Mouse (Mus musculus) WW6 (cell line): ENCODE data around the gene Ttll11.

Experiments
- DNase-seq: peaks from one replicate; pipeline ENCODE4 v3.0.0-alpha.2; 2013; ENCODE audit warnings: low read depth, low spot score

The Ttll11 gene

DNA sequence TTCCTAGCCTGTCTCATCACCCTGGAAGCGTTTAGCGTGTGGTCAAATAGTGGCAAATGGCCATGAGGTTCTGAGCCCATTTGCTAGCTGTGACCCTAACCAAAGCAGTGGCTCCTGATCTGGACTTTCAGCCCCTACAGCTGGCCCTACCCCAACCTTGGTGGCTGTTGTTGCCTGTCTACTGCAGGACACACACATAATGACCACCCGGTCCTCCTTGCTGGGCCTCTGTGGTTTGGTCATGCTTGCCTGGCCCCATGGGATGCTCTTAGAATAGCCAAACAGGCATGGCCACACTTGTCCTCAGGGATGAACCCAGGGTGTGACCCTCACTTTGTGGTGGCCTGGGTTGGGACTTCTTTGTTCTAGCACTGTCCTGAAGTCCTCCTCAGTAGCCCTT is 80.0 kb downstream of the Ttll11 start:
- no peak for DNase-seq

DNA sequence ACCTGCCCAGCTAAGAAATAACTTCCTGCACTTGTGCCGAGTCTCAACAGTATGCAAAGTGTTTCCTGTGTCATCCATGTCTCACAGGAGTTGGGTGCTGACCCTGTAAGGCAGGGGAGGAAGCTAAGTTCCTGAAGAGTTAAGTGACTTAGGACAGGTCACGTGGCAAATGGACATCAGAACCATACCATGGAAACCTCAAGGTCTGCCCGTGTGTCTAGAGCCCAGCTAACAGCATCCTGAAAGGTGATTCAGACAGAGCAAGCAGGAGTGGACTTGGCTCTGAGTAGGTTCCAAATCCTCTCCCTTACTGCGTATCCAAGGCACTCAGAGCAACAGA is 80.6 kb downstream of the Ttll11 start:
- DNase-seq, result no peak

- no peak for DNase-seq
These were observed 81.1 kb downstream of the Ttll11 start for GRCm38 (mm10) chr2:35898425-35899134.

DNA sequence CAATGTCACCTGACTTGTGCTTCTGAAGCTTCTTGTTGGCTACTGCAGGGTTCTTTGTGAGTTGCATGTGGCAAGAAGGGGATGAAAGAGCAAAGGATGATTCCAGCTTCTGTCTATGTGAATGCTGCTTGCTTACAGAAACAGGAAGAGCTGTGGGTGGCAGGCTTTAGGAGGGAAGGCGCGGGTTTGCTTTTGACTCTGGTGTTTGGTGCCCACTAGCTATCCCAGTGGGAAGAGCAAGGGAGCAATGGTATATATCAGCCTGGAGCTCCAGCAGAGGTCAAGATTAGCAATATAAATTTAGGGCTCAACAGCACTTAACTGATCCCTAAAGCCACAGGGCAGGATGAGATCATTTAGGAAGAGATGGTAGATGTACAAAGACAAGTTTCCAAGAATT is 82.6 kb downstream of the Ttll11 start:
- DNase-seq, result no peak

DNA sequence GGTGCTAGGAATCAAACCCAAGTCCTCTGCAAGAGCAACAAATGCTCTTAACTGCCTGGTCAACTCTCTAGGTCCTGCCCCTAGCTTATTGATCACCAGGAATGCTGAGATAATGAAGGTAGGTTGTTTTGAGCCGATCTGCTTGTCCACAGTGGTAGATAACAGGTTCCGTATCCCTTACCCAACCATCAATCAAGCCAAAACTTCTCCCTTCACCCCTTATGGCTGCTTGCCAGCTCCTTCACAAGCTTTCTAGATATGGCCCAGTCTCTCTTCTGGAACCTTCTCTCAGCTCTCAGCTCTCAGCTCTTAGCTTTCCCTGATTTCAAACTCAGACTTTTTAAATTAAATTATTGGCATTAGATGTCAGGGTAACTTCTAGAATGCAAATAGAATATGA is 85.2 kb downstream of the Ttll11 start:
- no peak for DNase-seq

DNA sequence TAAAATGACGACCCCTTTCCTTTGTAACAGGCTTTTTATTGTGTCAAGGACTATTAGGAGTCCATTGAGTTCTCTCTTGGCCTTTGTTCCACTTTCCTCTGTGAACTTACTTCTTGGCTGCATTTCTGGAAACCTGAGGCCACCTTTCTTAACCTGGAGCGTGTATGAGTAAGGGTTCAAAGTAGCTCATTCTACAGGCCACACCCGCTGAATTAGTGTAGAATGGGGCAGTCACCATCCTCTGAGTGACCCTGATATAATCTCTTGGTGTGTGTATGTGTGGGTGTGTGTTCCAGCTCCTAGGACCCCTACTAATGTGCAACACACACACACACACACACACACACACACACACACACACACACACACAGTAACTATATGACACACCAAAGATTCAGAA is 89.1 kb downstream of the Ttll11 start:
- DNase-seq, result no peak

DNA sequence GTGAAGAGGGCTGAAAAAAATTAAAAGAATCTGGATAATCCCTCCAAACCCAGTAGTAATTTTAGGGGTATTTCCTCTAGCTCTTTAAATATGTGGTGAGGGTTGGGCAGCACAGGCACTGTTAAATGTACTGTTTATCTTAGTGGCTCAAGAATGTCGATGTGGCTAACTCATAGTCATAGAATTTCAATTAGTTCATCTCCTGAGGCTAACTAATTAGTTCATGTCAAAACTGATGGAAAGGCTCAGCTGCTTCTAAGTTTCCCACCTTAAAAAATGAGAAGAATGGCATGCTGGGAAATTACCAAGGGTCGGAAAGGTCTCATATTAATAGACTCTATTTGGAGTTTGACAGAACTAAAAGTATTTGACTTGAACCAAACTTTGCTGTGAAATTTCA is 89.9 kb downstream of the Ttll11 start:
- no peak for DNase-seq

- DNase-seq, result no peak
These were observed 95.4 kb downstream of the Ttll11 start for GRCm38 (mm10) chr2:35884296-35884695.

- no peak for DNase-seq
These were observed 97.3 kb downstream of the Ttll11 start for GRCm38 (mm10) chr2:35882336-35882987.

GRCm38 (mm10) chr2:35881896-35882295 is 97.8 kb downstream of the Ttll11 start:
- no peak for DNase-seq

DNA sequence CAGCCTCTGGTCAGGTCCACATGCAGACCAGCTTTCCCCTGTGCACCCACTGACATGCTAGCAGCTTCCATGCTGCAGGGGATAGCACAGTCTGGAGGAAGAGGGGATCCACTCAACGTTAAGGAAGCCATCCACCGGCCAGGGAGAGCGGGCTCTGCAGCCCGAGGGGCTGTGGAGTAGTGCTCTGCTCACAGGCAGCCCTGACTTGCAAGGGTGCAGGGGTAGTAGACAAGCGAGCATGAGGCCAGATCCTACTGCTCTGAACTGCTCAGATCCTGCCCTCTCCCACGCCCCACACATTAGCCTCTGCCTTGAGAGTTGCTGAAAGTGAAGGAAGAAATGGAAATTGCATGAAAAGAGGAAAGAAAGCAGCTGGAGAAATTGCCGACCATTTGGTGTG is 99.4 kb downstream of the Ttll11 start:
- DNase-seq, result no peak

- no peak for DNase-seq
These were observed 99.8 kb downstream of the Ttll11 start for GRCm38 (mm10) chr2:35879887-35880286.

DNA sequence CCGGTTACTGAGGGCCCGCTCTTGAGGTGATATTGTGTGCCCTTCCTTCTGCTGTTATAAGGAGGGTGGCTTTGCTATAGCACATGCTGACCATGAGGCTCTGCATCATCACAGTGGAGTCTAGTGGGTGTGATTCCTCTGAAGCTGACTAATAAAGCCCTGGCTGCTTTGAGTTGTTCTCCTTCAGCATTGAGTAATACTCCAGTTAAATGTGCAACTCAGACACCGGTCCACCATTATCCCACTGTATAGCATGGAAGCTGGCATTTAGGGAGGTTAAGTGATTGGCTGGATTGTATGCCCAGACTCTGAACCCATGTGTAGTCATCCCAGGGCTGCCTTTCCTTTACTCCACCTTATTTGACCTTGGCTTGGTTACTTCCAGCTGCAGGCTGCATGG is 101.2 kb downstream of the Ttll11 start:
- no peak for DNase-seq

- DNase-seq, result no peak
These were observed 104.1 kb downstream of the Ttll11 start for GRCm38 (mm10) chr2:35875572-35875971.

- no peak for DNase-seq
These were observed 105.3 kb downstream of the Ttll11 start for GRCm38 (mm10) chr2:35874421-35874820.

- no peak for DNase-seq
These were observed 110.5 kb downstream of the Ttll11 start for GRCm38 (mm10) chr2:35869165-35869564.

DNA sequence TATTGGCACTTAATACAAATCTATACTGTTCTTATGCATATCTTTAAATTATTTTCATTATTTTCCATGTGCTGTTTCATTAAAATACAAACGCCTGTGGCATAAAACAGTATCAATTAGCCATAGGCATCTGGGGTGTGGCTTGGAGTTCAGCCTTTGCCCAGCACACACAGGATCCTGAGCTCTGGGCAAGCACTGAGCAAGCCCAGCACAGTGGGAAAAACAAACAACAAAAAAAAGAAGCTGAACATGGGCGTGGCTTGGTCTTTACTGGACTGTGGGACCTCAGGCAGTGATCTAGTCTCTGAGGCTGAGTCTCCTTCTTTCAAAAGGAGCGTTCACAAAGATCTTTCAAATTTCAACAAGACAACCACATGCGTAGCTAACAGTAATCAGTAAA is 116.4 kb downstream of the Ttll11 start:
- no peak for DNase-seq

- DNase-seq, result no peak
These were observed 118.5 kb downstream of the Ttll11 start for GRCm38 (mm10) chr2:35861185-35861584.

DNA sequence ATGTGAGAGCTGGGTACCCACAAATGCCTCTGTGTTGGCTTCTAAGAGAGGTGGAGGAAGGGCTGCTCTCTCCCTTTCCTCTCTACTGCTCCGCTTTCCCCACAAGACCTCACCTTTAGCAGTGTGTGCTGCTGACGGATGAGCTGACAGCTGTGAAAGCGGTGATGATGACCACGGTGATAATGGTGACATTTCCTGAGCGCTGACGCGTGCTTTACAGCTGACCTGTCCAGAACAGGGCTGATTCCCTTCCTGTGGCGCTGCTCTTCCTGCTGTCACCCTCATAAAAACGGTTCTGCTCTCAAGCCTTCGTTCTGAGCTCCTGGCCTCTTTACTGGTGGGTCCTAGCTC is 119.3 kb downstream of the Ttll11 start:
- no peak for DNase-seq

GRCm38 (mm10) chr2:35859708-35860393 is 119.9 kb downstream of the Ttll11 start:
- DNase-seq, result no peak

DNA sequence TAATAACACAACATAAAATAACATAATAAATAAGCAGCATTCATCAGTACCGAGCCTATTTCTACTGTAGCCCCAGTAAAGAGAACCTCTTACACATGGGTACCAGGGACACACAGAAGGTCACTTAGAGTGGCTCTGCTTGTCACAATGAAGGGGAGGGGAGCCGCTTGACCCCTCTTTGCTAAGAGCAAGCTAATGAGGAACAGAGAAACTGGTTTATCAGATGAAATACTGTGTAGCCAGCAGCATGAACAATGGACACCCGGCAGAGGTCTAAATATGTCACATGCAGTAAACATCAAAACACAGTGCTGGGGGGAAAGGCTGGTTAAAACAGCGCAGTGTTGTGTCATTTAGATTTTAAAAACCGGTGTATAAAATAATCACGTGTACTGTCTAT is 121.4 kb downstream of the Ttll11 start:
- DNase-seq, result no peak

DNA sequence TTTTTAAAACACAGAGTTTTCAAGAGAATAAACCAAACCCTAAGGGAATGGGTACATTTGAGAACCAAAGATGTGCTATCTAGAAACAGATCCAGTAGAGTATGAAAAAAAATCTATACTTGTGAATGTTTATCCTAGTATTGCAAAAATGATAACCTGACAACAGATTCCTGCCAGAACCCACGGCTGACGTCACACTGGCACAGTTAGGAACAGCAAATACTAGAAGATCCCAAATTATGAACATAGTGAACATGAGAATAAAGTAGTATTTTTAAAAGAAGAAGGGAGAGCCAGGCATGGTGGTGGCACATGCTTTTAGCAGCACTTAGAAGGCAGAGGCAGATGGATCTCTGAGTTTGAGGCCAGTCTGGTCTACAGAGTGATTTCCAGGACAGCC is 122.8 kb downstream of the Ttll11 start:
- DNase-seq, result no peak

DNA sequence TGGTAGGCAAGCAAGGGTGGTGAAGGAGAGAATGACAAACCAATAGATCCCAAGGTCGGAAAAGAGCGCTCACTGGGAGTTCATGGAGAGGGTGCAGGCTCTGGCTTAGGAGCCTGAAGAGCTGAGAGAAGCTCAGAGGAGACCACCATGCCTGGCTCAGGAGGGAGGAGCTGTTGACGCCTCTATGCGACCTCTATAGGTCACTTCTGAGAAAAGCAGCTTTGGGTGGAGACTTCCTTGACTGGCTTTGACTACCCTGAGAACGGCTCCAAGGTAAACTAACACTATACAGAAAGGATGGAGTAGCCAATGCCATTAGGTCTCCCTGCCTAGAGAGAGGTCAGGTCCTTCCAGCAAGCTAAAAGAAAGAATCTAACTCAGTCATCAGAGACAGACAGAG is 124.8 kb downstream of the Ttll11 start:
- no peak for DNase-seq
